Mouse (Mus musculus): ENCODE data around the gene Nt5c2. TPM values are rescaled to one million over a fixed set of nuclear protein-coding genes. Genes with fewer than 3 reads are reported as not detected.

Nt5c2 gene
- total RNA-seq (2021), result 10 to 100 TPM; 68.8 to 69.3 TPM
- long read RNA-seq, experiment 1, transcript Nt5c2-203 (18 exons, 3,148 nt), result major isoform, 15 of 37 reads
- long read RNA-seq, experiment 1, partial matches to known transcripts, result 3 of 37 reads
- long read RNA-seq, experiment 1, other reads (novel, unspliced or antisense), result 14 of 37 reads
- long read RNA-seq, experiment 2, transcript Nt5c2-202 (18 exons, 3,728 nt), result minor isoform, 6 of 49 reads
- long read RNA-seq, experiment 2, transcript Nt5c2-203 (18 exons, 3,148 nt), result major isoform, 16 of 49 reads
- long read RNA-seq, experiment 2, partial matches to known transcripts, result 2 of 49 reads
- long read RNA-seq, experiment 2, other reads (novel, unspliced or antisense), result 25 of 49 reads

- DNase-seq (ENCODE audit: low spot score in 2 of 2), result peak; percentile 68 to 76
Observed at GRCm38 (mm10) chr19:47014447-47015381, at the start of gene Nt5c2, which contains the start of gene Ina. Nt5c2 (minus strand) TSS chr19:47015153. Ina (plus strand) TSS chr19:47014698.

- DNase-seq (ENCODE audit: low spot score in 2 of 2), result no peak
Observed at GRCm38 (mm10) chr19:47057684-47058083, 42.7 kb upstream of the Nt5c2 start.

- DNase-seq (ENCODE audit: low spot score in 2 of 2), result no peak
Observed at GRCm38 (mm10) chr19:47053471-47053870, 38.5 kb upstream of the Nt5c2 start.

- no peak for DNase-seq (ENCODE audit: low spot score in 2 of 2)
Observed at GRCm38 (mm10) chr19:47052927-47053326, 38.0 kb upstream of the Nt5c2 start.

GRCm38 (mm10) chr19:47050271-47051032 is 35.5 kb upstream of the Nt5c2 start, which contains the start of gene Pcgf6:
Pcgf6 (minus strand) TSS chr19:47050906.
- peak; percentile 74 to 81 for DNase-seq (ENCODE audit: low spot score in 2 of 2)

GRCm38 (mm10) chr19:47049840-47050239 is 34.9 kb upstream of the Nt5c2 start:
- no peak for DNase-seq (ENCODE audit: low spot score in 2 of 2)

- DNase-seq (ENCODE audit: low spot score in 2 of 2), result no peak
Observed at GRCm38 (mm10) chr19:47049061-47049460, 34.1 kb upstream of the Nt5c2 start.

- no peak for DNase-seq (ENCODE audit: low spot score in 2 of 2)
Observed at GRCm38 (mm10) chr19:47047236-47047833, 32.4 kb upstream of the Nt5c2 start.

GRCm38 (mm10) chr19:47046343-47046742 is 31.4 kb upstream of the Nt5c2 start:
- no peak for DNase-seq (ENCODE audit: low spot score in 2 of 2)

- no peak for DNase-seq (ENCODE audit: low spot score in 2 of 2)
Observed at GRCm38 (mm10) chr19:47043608-47044007, 28.7 kb upstream of the Nt5c2 start.

GRCm38 (mm10) chr19:47040720-47041473 is 25.9 kb upstream of the Nt5c2 start:
- no peak for DNase-seq (ENCODE audit: low spot score in 2 of 2)

- no peak for DNase-seq (ENCODE audit: low spot score in 2 of 2)
Observed at GRCm38 (mm10) chr19:47036596-47036995, 21.6 kb upstream of the Nt5c2 start.

- DNase-seq (ENCODE audit: low spot score in 2 of 2), result no peak
Observed at GRCm38 (mm10) chr19:47034916-47035315, 20.0 kb upstream of the Nt5c2 start.

- DNase-seq (ENCODE audit: low spot score in 2 of 2), result no peak
Observed at GRCm38 (mm10) chr19:47031770-47032169, 16.8 kb upstream of the Nt5c2 start.

GRCm38 (mm10) chr19:47029796-47030195 is 14.8 kb upstream of the Nt5c2 start:
- no peak for DNase-seq (ENCODE audit: low spot score in 2 of 2)

GRCm38 (mm10) chr19:47026513-47026912 is 11.6 kb upstream of the Nt5c2 start:
- no peak for DNase-seq (ENCODE audit: low spot score in 2 of 2)

- no peak for DNase-seq (ENCODE audit: low spot score in 2 of 2)
Observed at GRCm38 (mm10) chr19:47024954-47025353, 10.0 kb upstream of the Nt5c2 start.

- DNase-seq (ENCODE audit: low spot score in 2 of 2), result no peak
Observed at GRCm38 (mm10) chr19:47023546-47023945, 8.6 kb upstream of the Nt5c2 start.

- no peak for DNase-seq (ENCODE audit: low spot score in 2 of 2)
Observed at GRCm38 (mm10) chr19:47022709-47023108, 7.8 kb upstream of the Nt5c2 start.

GRCm38 (mm10) chr19:47019326-47019725 is 4.4 kb upstream of the Nt5c2 start:
- no peak for DNase-seq (ENCODE audit: low spot score in 2 of 2)

All from layer of hippocampus, postnatal 14 days (tissue).